Mouse (Mus musculus): ENCODE measurements around the gene Atp7b. TPM values are rescaled to one million over a fixed set of nuclear protein-coding genes. Genes with fewer than 3 reads are reported as not detected.
A peak's percentile ranks its signal among the peaks of the same experiment; 100 is the strongest.

Gene Atp7b
- polyA plus RNA-seq, 1 experiment from 2014 or later, result 3.0 TPM

DNA sequence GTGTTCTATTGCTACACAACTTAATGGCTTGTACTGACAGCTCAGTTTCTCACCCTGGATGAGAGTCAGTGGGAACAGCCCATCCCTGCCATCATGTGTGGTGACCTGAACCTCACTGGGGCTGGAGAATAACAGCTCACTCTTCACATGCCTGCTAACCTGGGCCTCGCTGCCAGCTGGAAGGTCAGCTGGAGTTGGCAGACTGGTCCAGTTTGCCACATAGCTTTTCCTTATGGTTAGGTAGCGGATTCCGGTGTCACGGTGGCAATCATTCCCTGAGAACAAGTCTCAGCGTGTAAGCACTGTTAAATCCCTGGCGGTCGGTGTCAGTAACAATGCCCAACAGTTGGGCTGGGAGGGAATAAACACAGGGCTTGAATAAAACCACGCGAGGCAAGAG is 24.0 kb downstream of the Atp7b start:
- WGBS, result 93% methylated on average over 9 of the region's 9 CpGs
- H3K4me3 ChIP-seq (ENCODE audit: low read depth, low read length), result no peak overlapping the region
- H3K36me3 ChIP-seq (ENCODE audit: control insufficient read depth, insufficient read depth), result no peaks in the 10 kb centered on the region
- no peak for ATAC-seq
- no peak overlapping the region for H3K9ac ChIP-seq (ENCODE audit: low read depth, low read length)
- no peak for TF ChIP-seq CTCF (IDR thresholded peaks at IDR 0.05; ENCODE audit: low read depth)
- H3K27me3 ChIP-seq (replicated peaks; ENCODE audit: control insufficient read depth, insufficient read depth, low read length), result no peaks in the 10 kb centered on the region
- no peaks in the 10 kb centered on the region for H3K9me3 ChIP-seq (ENCODE audit: control insufficient read depth)
- no peak overlapping the region for H3K4me2 ChIP-seq (replicated peaks; ENCODE audit: low read depth)
- H3K27ac ChIP-seq (ENCODE audit: low read depth, low read length), result no peak overlapping the region
- H3K4me1 ChIP-seq (replicated peaks; ENCODE audit: control insufficient read depth, insufficient read depth, low read length), result no peaks in the 10 kb centered on the region

DNA sequence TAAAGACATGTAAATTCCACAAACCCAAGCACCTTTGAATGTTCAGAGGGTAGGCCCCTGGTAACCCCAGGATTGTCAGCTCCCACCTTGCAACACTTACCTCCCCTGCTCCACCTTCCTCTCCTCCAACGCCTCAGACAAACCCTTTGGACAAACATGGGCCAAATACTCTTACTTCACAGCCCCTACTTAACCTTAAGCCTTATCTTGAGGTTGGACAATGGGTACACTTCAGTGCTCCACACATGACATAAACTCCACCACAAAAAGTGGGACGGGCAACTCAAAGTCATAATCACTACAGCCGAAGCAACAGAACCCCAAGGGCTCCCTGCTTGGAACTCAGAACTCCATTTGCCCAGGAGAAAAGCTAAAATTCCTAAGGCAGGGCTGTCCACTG is 29.1 kb downstream of the Atp7b start:
- no peak overlapping the region for H3K4me2 ChIP-seq (replicated peaks; ENCODE audit: low read depth)
- 79% methylated on average over 3 of the region's 3 CpGs for WGBS
- no peaks in the 10 kb centered on the region for H3K36me3 ChIP-seq (ENCODE audit: control insufficient read depth, insufficient read depth)
- H3K9me3 ChIP-seq (ENCODE audit: control insufficient read depth), result no peaks in the 10 kb centered on the region
- H3K4me3 ChIP-seq (ENCODE audit: low read depth, low read length), result no peak overlapping the region
- no peak for TF ChIP-seq CTCF (IDR thresholded peaks at IDR 0.05; ENCODE audit: low read depth)
- H3K4me1 ChIP-seq (replicated peaks; ENCODE audit: control insufficient read depth, insufficient read depth, low read length), result no peaks in the 10 kb centered on the region
- no peaks in the 10 kb centered on the region for H3K27me3 ChIP-seq (replicated peaks; ENCODE audit: control insufficient read depth, insufficient read depth, low read length)
- no peak overlapping the region for H3K27ac ChIP-seq (ENCODE audit: low read depth, low read length)
- H3K9ac ChIP-seq (ENCODE audit: low read depth, low read length), result no peak overlapping the region
- ATAC-seq, result no peak

DNA sequence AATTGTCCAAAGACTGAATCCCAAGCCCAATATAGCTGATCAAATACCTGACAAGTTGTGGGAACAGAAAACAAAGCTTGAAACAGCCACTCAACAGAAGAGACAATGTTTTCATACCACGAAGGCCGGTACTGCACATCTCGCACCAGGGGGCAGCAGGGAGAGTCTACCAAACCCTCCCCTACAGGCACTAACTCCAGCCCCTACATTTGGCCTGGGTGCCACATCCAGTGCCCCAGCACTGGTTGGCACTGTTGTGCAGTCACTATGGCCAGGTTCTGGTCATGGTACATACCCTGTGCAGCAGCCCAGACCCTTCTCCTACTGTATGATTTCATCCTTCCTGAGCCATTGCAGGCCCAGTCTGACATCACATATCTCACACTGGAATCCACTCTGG is 31.1 kb downstream of the Atp7b start:
- H3K9ac ChIP-seq (ENCODE audit: low read depth, low read length), result no peak overlapping the region
- H3K9me3 ChIP-seq (ENCODE audit: control insufficient read depth), result no peaks in the 10 kb centered on the region
- no peaks in the 10 kb centered on the region for H3K36me3 ChIP-seq (ENCODE audit: control insufficient read depth, insufficient read depth)
- TF ChIP-seq CTCF (IDR thresholded peaks at IDR 0.05; ENCODE audit: low read depth), result peak; percentile 48
- no peak overlapping the region for H3K4me3 ChIP-seq (ENCODE audit: low read depth, low read length)
- H3K4me2 ChIP-seq (replicated peaks; ENCODE audit: low read depth), result no peak overlapping the region
- no peak overlapping the region for H3K27ac ChIP-seq (ENCODE audit: low read depth, low read length)
- no peaks in the 10 kb centered on the region for H3K4me1 ChIP-seq (replicated peaks; ENCODE audit: control insufficient read depth, insufficient read depth, low read length)
- no peak for ATAC-seq
- no peaks in the 10 kb centered on the region for H3K27me3 ChIP-seq (replicated peaks; ENCODE audit: control insufficient read depth, insufficient read depth, low read length)
- 88% methylated on average over 3 of the region's 3 CpGs for WGBS

DNA sequence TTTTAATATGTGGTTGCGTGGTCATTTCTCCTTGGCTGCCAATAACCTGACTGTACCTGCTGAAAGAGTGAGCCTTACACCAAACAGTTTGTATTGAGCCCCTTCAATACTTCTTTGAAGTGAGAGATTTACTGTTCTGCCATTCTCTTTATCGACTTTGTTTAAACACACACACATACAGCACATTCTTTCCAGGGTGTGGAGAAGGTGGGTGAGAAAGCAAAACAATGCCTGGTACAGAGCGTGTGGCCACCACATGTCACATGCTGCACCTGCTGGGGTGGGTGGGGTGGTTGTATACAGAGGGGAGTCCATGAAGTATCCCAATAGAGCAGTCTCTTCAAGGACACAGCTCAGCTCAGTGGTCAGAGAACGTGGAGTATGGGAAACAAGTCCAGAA is 34.9 kb downstream of the Atp7b start:
- H3K9me3 ChIP-seq (ENCODE audit: control insufficient read depth), result no peaks in the 10 kb centered on the region
- WGBS, result 36% methylated on average over 4 of the region's 4 CpGs
- H3K9ac ChIP-seq (ENCODE audit: low read depth, low read length), result no peak overlapping the region
- no peak overlapping the region for H3K4me2 ChIP-seq (replicated peaks; ENCODE audit: low read depth)
- H3K4me1 ChIP-seq (replicated peaks; ENCODE audit: control insufficient read depth, insufficient read depth, low read length), result no peaks in the 10 kb centered on the region
- no peak overlapping the region for H3K27ac ChIP-seq (ENCODE audit: low read depth, low read length)
- no peak for TF ChIP-seq CTCF (IDR thresholded peaks at IDR 0.05; ENCODE audit: low read depth)
- H3K36me3 ChIP-seq (ENCODE audit: control insufficient read depth, insufficient read depth), result no peaks in the 10 kb centered on the region
- ATAC-seq, result peak; percentile 51; the same call in 1 of the 2 replicates
- H3K27me3 ChIP-seq (replicated peaks; ENCODE audit: control insufficient read depth, insufficient read depth, low read length), result no peaks in the 10 kb centered on the region
- H3K4me3 ChIP-seq (ENCODE audit: low read depth, low read length), result no peak overlapping the region

DNA sequence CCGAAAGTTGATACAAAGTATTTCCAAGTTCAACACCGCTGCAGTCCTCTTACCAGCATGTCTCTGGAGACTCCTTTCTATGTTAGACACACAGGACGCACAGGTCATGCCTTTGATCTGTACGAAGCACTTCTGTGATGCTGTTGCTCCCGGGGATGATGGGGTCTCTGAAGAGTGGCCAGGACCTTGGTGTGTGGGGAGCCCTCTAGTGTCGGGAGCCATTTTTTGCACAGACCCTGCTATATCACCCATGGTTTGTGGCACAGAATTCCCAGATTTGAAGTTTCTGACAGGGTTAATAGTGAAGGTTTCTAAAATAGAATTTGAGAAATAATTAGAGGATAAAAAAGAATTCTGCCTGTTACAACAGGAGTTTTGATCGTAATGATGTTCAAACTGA is 37.9 kb downstream of the Atp7b start:
- no peaks in the 10 kb centered on the region for H3K27me3 ChIP-seq (replicated peaks; ENCODE audit: control insufficient read depth, insufficient read depth, low read length)
- no peaks in the 10 kb centered on the region for H3K9me3 ChIP-seq (ENCODE audit: control insufficient read depth)
- TF ChIP-seq CTCF (IDR thresholded peaks at IDR 0.05; ENCODE audit: low read depth), result peak; percentile 21; the same call in 1 of the 2 replicates
- ATAC-seq, result no peak
- no peaks in the 10 kb centered on the region for H3K4me1 ChIP-seq (replicated peaks; ENCODE audit: control insufficient read depth, insufficient read depth, low read length)
- no peaks in the 10 kb centered on the region for H3K36me3 ChIP-seq (ENCODE audit: control insufficient read depth, insufficient read depth)
- no peak overlapping the region for H3K27ac ChIP-seq (ENCODE audit: low read depth, low read length)
- H3K4me2 ChIP-seq (replicated peaks; ENCODE audit: low read depth), result no peak overlapping the region
- H3K4me3 ChIP-seq (ENCODE audit: low read depth, low read length), result no peak overlapping the region
- no peak overlapping the region for H3K9ac ChIP-seq (ENCODE audit: low read depth, low read length)
- WGBS, result 61% methylated on average over 7 of the region's 7 CpGs

DNA sequence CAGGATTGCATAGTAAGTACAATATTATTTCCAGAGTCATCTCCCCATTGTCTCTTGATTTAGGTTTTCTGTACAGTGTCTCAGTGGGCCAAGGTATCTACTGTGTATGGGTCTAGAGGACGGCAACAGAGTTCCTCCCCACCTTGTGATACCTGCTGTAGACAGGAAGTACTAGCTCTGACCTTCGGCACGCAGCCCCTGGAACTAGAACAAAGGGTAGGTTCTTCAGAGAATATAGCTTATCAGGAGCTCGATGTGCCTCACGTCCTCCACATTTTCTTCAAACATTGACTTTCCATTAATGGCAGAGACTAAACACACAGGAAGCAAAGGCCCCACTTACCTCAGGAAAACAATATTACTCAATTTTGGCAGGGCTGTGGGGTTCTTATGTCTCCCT is 40.6 kb downstream of the Atp7b start:
- Histone ChIP-seq H3K27ac (ENCODE audit: low read depth, low read length) (no peak overlapping the region), H3K9ac (ENCODE audit: low read depth, low read length) (no peak overlapping the region), H3K4me2 (replicated peaks; ENCODE audit: low read depth) (no peak overlapping the region), H3K27me3 (replicated peaks; ENCODE audit: control insufficient read depth, insufficient read depth, low read length) (no peaks in the 10 kb centered on the region), H3K36me3 (ENCODE audit: control insufficient read depth, insufficient read depth) (no peaks in the 10 kb centered on the region), H3K4me3 (ENCODE audit: low read depth, low read length) (no peak overlapping the region), H3K9me3 (ENCODE audit: control insufficient read depth) (no peaks in the 10 kb centered on the region), H3K4me1 (replicated peaks; ENCODE audit: control insufficient read depth, insufficient read depth, low read length) (no peaks in the 10 kb centered on the region)
- ATAC-seq, result no peak
- TF ChIP-seq CTCF (IDR thresholded peaks at IDR 0.05; ENCODE audit: low read depth), result no peak
- 40% methylated on average over 5 of the region's 5 CpGs for WGBS

DNA sequence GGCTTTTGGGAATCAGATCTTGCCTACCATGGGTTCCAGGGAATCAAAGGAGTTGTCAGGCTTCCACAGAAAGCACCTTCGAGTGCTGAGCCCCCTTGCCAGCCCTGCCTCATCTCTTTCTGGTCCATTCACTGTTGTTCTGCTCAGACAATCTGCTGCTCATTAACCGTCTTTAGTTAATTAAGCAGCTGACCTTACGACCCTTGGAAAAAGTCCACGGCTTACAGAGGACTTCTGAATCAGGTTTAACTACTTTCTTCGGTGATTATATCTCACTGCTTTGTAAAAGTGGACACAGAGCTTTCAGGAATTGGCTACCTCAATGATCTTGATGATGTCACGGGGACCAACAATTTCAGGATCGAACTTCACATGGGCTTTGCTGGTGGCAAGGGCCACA is 42.4 kb downstream of the Atp7b start:
- Histone ChIP-seq H3K4me2 (replicated peaks; ENCODE audit: low read depth) (no peak overlapping the region), H3K27ac (ENCODE audit: low read depth, low read length) (no peak overlapping the region), H3K9ac (ENCODE audit: low read depth, low read length) (no peak overlapping the region), H3K4me3 (ENCODE audit: low read depth, low read length) (no peak overlapping the region), H3K36me3 (ENCODE audit: control insufficient read depth, insufficient read depth) (no peaks in the 10 kb centered on the region), H3K9me3 (ENCODE audit: control insufficient read depth) (no peaks in the 10 kb centered on the region), H3K4me1 (replicated peaks; ENCODE audit: control insufficient read depth, insufficient read depth, low read length) (no peaks in the 10 kb centered on the region), H3K27me3 (replicated peaks; ENCODE audit: control insufficient read depth, insufficient read depth, low read length) (no peaks in the 10 kb centered on the region)
- 69% methylated on average over 7 of the region's 7 CpGs for WGBS
- no peak for ATAC-seq
- no peak for TF ChIP-seq CTCF (IDR thresholded peaks at IDR 0.05; ENCODE audit: low read depth)
